Mouse (Mus musculus): ENCODE measurements at regions not wholly inside any gene's neighbourhood (a gene's known extent, or its start where the extent isn't known, plus 50 kb on each side); places are given as distances from the start of the nearest gene placed in this dataset.

DNA sequence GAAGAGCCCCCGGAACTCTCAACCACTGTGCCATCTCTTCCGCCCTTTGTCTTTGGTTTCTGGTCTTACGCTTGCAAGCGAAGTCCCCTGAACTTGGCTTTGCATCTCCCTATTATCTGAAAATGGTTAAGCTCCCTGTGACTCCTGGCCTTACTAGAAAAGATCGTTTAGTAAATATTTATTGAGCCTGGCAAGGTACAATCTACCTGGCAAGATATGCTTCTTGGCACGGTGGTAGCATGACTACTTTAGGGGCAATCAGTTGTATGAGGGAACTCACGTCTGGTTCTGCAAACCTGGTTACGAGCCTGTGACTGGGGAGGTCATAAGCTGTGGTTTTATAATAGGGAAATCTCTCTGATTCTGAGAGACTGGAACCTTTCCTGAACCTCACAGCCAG lies 103.4 kb upstream of the Hnrnpa3 start:
- no peak for DNase-seq (ENCODE audit: low read depth in 2 of 2, low spot score in 2 of 2)

DNA sequence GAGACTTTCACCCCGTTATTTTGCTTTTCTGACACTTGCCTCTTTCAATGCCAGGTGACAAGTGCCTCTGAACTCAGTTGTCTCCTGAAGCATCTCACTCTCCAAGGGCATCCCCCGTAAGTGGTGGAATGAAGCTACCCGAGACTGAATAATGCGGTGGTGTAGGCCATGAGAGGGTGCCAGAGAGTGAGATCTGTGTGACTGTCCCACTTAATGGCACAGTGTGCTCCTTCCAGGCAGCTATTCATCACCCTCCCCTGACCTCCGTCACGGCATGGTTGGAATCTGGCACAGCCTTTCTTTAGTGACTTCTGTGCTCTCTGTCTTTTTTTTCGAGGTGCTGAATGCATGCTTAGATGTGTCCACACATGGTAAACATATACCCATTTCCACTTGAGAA lies 102.3 kb upstream of the Hnrnpa3 start:
- no peak for DNase-seq (ENCODE audit: low read depth in 2 of 2, low spot score in 2 of 2)

DNA sequence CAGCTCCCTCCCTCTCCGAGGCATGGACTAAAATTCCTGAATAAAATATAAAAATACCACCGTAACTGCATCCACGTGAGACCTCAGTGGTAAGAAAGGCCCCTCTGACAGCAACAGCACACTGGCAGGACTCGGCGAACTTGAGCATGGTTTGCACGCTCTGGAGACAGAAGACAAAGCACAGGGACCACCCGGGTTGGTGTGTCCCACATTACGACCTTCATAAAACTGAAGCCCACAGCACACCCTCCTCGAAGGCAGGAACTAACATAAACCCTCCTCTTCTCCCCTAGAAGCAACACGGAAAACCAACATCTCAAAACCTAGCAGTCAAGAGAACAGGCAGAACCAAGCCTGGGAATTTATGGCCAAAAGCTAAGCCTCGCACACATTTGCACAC lies 101.7 kb upstream of the Hnrnpa3 start:
- DNase-seq (ENCODE audit: low read depth in 2 of 2, low spot score in 2 of 2), result no peak

DNA sequence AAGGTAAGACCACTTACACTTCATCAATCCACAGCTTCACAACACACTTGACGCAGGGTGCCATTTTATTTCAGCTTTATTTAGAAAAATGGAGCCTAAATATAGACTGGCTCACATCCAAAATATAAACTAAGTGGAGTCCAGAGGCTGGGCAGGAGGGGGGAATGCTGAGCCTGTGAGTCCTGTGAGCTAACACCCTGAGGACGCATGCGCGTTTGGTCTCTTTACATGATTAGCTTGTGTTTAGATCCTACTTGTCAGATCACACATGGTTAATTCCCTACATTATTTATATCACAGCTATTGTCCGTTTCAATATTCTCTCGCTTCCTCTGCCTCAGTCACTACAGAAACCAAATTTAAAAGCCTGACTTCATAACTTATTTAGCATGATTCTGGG lies 99.1 kb upstream of the Hnrnpa3 start:
- DNase-seq (ENCODE audit: low read depth in 2 of 2, low spot score in 2 of 2), result no peak

DNA sequence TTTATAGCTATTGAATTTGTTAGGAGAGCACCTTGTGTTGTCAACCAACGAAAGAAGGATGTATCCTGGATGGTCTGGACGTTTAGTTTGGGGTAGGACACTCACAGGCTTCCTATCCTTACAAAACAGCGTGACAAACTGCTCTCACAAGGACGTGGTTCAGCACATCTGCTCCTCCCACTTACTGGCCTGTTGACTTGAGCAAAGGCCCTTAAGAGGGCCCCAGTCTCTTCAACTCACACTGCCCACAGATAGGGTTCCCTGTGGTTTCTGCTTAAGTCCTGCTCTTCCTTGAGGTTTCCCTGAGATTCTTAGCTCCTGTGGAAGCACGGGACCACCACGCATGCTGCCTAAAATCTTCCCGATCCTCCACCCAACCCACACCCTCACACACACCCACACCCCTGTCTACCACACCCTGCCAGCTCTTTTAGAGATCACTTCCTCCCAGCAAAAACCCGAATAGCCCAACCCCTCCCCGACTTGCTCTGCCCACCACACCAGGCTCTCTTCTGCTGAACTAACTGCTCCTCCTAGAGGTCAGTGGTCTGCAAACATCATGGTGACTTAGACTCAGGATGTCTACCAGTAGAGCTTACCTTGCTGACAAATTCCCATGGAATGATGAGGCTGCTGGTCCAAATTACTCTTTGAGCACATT lies 95.7 kb upstream of the Hnrnpa3 start:
- DNase-seq (ENCODE audit: low read depth in 2 of 2, low spot score in 2 of 2), result peak; percentile 18 to 36

DNA sequence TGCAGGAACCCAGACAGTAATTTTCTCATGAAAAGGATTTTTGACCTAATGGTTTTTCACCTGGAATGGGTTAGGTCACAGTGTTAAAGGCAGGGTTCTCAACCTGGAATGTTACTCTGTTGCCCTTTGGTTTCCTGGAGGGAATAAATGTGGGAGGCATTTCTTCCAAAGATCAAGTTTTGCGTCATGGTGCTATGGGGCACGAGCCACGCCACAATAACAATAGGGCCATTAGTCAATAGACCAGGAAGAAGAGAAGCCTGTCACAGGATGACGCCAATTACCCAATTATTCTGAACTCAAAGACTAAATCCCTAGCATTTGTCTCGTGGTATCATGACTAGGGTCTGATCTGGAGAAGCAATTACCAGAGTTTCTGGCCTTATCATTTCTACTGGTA lies 94.3 kb upstream of the Hnrnpa3 start:
- DNase-seq (ENCODE audit: low read depth in 2 of 2, low spot score in 2 of 2), result no peak

DNA sequence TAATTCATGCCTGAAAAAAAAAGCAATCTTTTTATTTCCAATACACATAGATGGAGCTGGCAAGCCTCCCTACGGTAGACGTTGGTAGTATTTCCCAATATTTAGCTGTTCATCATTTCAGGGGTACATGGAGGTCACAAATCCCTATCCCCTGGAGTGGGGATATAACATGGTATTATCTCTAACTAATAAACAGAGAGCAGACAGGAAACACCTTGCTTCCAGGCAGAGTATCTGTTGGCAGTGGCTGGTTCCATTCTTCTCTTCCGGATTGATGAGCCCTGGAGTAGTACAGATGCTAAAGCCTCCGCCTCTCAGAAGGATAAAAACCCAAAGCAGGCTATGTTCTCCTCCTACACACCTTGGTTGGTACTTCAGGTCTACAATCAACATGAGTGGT lies 91.9 kb upstream of the Hnrnpa3 start:
- no peak for DNase-seq (ENCODE audit: low read depth in 2 of 2, low spot score in 2 of 2)

DNA sequence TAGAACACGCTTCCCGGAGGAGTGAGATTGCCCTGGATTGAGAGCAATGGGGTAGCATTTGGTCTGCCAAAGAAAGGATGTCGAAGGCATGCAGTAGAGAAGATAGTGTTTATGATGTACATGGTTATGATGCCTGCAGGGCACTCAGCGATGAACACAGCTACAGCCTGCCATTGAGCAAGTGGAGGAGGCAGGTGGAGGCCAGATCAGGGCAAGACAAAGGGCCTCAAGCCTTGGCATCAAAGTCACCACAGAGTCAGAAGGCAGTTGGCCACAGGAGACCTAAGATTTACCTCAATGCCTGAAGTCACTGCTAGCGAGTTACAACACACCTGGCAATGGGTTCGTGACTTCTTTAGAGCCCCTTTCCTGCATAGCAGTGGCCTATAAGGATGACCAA lies 89.3 kb upstream of the Hnrnpa3 start:
- no peak for DNase-seq (ENCODE audit: low read depth in 2 of 2, low spot score in 2 of 2)

DNA sequence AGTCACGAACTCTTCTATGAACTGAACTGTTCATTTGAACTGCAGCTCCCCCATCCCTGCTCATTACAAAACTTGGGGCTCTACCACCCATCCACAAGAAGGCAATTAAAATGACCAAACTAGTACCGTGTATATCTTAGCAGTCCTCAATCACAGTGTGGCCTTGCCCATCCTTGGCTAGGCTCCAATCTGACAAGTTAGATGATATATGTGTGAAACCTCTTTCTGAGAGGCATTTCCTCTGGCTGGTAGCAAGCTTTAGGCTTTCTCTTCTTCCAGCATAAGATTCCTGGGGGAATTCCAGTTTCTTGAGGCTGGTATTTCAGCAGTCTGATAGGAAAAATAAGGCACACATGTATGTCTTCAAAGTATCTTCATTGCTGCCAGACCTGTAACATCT lies 88.8 kb upstream of the Hnrnpa3 start:
- no peak for DNase-seq (ENCODE audit: low read depth in 2 of 2, low spot score in 2 of 2)

DNA sequence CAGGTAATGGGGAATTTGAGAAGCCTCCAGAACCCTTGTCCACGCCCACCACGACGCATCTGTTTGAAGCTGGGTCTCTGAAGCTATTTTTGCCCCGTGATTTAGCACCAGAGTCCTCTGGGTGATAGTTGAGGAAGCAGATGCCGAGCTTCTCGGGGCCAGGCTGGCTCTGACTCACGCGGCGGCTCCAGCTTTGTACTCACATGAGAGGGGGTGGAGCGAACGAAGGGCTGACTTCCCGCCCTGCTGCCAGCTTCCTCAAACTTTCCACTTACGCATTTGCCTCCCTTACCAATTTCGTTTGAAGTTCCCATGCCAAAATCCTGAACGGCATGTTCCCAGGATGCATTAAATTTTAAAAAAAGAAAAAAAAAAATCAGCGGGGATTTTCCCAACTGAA lies 74.1 kb upstream of the Hnrnpa3 start:
- DNase-seq (ENCODE audit: low read depth in 2 of 2, low spot score in 2 of 2), result peak; percentile 52 to 64

DNA sequence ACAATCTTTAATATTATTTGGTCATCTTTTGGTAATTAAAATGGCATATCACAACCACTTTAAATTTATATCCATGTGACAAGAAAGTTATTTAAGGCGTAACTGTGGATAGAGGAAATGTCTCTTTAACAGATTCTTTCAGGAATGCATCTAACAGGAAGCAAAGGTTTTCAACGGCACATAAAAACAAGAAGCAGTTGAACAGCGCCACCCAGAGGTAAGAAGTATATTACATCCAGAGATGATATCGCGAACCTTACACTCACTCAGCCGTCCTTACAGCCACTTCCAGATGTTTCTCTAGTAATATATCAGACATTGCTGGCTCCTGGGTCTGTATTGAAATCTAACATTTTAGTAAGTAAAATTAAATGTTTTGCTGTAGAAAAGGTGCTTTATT lies 70.5 kb upstream of the Hnrnpa3 start:
- peak; percentile 55 to 66 for DNase-seq (ENCODE audit: low read depth in 2 of 2, low spot score in 2 of 2)

DNA sequence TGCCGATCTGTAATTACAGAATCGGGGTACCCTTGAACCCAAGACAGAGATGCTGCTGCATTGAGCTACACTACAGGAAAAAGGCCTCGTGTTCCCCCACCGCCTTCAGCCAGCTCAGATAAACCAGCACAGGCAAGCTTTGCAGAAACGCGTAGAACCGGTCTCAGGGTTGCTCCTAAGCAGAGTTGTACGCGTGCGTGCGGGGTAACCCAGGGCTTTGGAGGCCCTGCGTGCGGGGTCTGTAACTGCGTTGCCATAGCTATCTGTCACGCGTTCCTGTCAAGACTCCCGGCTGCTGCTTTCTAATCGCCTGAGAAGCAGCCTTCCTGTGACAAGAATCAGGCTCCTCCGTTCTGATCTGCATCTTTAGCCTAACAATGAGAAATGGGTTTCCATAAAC lies 69.6 kb upstream of the Hnrnpa3 start:
- no peak for DNase-seq (ENCODE audit: low read depth in 2 of 2, low spot score in 2 of 2)

DNA sequence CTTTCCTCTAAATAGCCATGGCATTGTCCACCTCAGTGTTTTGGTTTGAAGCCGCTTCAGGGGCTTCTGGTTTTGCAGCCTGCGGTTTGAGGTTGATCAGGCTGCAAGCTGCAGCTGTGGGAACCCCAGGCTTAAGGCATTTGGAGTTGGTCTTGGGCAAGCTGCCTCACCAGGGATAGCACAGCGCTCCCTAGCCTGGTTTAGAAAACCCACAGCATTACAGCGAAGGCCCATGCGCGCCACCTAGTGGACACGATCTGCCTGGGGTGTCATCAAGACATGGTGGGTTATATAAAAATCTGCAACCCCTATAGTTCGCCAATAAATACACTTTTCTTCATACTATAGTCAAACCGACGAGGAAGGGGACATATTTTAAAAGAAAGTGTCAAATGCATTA lies 68.9 kb upstream of the Hnrnpa3 start:
- DNase-seq (ENCODE audit: low read depth in 2 of 2, low spot score in 2 of 2), result peak; percentile 83 to 87

DNA sequence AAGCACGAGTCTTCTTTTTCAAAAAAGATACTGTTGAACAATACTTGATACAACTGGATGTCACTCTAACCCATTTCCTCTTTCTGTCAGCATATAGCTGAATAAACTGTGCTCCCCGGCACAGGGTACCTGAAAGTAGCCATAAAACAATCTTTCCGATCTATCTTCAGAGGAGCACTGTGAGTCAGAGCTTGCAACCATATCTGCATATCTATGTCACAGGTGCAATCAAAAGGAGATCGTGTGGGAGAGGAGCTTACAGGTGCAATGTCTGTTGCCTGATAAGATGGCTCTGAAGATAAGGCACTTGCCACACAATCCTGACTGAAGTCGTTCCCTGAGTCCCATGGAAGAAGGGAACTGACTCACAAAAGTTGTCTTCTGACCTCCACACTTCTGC lies 58.5 kb upstream of the Hnrnpa3 start:
- no peak for DNase-seq (ENCODE audit: low read depth in 2 of 2, low spot score in 2 of 2)

DNA sequence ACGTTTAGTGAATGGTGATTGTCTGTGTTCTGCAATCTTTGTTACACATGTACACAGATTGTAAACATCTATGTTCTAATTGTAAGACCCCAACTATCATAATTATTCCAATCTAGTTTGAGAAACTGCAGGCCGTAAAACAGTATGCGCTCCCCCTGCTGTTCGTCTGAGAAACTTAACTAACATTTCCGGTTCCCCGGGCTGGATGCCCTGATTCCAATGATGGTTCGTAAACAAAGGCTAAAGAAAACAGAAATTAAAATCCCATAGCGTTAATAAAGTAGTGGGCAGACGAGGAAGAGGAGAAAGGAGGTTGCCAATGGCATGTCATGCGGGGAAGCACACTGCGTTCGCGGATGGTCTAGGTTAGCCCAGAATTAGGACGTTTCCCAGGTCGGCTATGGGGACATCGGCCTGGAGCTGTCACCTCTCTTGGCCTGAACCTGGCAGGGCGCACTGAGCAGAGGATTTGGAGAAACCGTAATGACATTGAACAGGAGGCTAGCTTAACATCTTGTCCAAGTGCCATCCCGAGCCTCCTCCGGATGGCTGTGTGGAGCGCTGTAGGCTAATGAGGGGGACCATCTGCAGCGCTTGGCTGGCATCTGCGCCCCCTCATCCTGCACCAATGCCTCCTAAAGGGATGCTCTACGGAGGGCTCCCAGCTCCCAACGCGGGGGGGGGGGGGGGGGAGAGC lies 55.7 kb upstream of the Hnrnpa3 start:
- DNase-seq (ENCODE audit: low read depth in 2 of 2, low spot score in 2 of 2), result peak; percentile 24 to 56

DNA sequence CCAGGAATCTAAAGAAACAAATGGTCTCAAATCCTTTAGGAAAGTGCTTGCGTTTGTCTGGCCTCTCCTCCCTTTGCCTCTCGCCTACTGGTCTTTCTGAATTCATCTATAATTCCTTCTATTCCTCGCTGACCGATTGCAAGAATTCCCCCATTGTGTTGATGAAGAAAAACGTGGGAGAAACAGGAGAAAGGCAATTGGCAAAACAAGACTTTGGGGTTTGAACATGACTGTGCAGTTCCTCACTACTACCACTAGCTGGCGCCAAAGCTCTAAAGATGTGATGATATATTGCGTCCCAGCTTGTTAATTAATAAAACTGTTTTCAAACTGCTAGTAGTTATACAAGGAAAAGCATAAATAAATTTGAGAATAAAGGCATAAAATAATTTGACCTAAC lies 53.4 kb upstream of the Hnrnpa3 start:
- peak; percentile 21 to 47 for DNase-seq (ENCODE audit: low read depth in 2 of 2, low spot score in 2 of 2)

DNA sequence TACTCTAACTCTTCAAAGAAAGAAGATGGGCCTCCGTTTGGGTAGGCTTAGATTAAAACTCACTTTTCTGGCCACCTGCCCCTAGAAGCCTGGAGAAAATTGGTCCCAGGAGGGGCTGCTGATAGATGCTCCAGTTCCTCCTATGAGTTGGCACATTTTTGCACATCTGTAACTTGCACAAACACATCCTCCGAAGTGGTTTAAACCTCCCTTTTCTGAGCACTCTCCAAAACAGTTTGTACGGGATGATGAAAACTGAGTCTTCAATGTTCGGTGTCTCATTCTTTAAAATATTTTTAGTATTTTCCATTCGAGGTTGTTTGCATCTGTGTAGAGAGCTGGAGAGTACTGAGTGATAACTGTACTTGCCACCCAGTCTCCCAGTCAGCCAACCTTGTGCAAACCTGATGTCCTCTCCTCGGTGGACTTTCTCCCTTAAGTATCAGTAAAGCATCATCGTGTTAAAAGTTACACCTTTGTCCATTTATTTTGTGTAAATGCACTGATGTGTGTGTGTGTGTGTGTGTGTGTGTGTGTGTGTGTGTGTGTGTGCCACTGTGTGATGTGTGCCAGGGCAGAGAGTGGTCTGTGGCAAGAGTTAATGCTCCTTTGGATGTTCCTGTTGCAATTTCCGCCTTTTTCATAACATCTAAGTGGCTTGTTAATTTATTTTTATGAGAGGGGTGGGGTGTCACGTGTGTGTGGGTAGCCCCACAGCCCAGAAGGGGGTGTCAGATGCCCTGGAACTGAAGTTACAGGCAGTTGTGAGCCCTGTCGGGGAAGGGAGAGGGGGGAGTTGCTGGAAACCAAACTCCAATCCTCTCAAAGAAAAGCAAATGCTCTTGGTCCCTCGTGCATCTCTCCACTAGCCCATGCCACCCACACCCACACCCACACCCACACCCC lies 51.8 kb upstream of the Hnrnpa3 start:
- DNase-seq (ENCODE audit: low read depth in 2 of 2, low spot score in 2 of 2), result peak in 1 of 2 experiments; percentile 18

DNA sequence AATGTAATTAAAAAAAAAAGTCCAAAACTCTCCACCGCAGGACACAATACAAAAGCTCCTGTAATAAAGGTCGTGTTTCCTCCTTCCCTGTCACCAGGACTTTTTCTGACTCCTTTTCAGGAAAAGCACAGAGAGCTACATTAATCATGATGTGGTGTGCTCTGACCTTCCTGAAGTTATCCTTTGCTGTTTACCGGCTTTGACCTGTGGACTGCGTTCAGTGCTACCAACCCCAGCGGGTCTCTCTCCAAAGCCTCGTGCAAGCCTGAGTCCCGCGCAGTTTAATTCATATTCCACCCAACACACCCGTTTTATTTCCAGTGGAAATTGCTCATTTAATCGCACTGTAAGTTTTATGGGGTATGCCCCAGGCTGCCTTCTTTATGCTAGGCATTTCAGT lies 51.1 kb upstream of the Hnrnpa3 start:
- no peak for DNase-seq (ENCODE audit: low read depth in 2 of 2, low spot score in 2 of 2)

DNA sequence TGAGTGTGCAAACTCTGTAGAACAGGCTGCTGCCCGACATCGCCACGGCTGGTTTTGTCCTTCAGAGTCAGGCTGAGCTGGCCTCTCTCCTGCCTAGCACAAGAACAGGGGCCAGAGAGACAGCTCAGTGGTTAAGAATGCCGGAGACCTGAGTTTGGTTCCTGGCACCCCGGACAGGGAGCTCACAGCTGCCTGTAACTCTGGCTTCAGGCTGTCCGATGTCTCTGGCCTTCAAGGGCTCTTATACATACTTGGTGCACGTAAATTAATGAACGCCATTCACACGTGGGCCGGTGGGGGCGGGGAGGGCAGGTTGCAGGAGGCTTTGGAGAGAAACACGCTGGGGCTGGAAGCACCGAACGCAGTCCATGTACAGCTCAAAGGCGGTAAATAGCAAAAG lies 50.6 kb upstream of the Hnrnpa3 start:
- DNase-seq (ENCODE audit: low read depth in 2 of 2, low spot score in 2 of 2), result no peak

DNA sequence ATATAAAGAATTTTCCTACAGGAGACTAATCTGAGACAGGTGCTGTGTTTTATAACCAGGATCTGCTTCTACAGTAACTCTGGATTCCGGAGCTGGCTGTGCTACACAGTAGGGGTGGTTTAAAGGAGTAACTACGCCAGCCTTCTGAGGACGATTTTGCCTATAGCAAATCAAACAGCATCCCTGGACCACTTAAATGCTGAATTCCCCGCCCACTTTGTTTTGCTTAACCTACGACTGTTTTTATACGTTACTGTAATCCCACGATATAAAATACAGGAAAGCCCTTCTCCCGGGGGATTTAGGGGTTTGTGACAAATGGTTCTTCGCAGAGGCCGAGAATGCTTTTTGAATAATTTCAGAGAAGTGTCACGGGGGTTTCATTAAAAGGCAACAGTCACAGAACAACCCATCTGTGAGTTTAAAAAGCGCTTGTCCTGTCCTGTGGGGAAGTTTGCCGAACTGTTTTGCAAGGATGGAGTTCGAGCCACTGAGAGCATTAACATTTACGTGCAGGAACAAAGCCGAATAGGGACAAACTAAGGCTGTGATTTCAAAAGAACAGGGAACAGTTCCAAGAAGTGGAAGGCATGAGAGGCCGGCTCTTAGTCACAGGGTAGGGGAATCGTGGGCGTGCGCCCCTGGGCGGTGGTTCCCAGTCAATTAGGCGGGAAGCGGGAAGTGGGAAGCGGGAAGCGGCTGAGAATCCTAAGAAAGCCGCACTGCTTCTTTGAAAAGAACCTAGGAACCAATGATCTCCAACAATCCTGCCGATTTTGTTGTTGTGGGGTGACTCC lies 49.7 kb upstream of the Hnrnpa3 start:
- no peak for DNase-seq (ENCODE audit: low read depth in 2 of 2, low spot score in 2 of 2)

Data from CD8-positive naive resting alpha-beta T cell, adult 2 months (primary cell).